Mouse (Mus musculus) kidney, adult 9 months (tissue): ENCODE data around the gene Fbf1.
A peak's percentile ranks its signal among the peaks of the same experiment; 100 is the strongest.
"Not testable (repeated sequence)": the region's sequence is repeated elsewhere in the genome, so short reads cannot be mapped to it uniquely, and the experiment has no call there.

ENCODE experiments used
- DNase-seq: peaks from one replicate; pipeline ENCODE4 v3.0.0; 2022

Gene Fbf1

GRCm38 (mm10) chr11:116106963-116107776 lies 60.8 kb downstream of the Fbf1 start:
- DNase-seq = peak; percentile 61

- peak; percentile 40 for DNase-seq
Measured at GRCm38 (mm10) chr11:116106154-116106962, 61.6 kb downstream of the Fbf1 start.

- peak; percentile 44 for DNase-seq
Measured at GRCm38 (mm10) chr11:116105065-116105464, 62.9 kb downstream of the Fbf1 start.

GRCm38 (mm10) chr11:116104006-116104646 lies 63.8 kb downstream of the Fbf1 start:
- peak; percentile 92 for DNase-seq

GRCm38 (mm10) chr11:116103572-116103971 lies 64.4 kb downstream of the Fbf1 start:
- peak; percentile 50 for DNase-seq

- no peak for DNase-seq
Measured at GRCm38 (mm10) chr11:116102472-116102871, 65.5 kb downstream of the Fbf1 start.

- peak; percentile 61 for DNase-seq
Measured at GRCm38 (mm10) chr11:116101931-116102381, 66.0 kb downstream of the Fbf1 start.

- DNase-seq = no peak
Measured at GRCm38 (mm10) chr11:116100839-116101238, 67.1 kb downstream of the Fbf1 start.

GRCm38 (mm10) chr11:116100385-116100784 lies 67.6 kb downstream of the Fbf1 start:
- peak; percentile 87 for DNase-seq

- no peak for DNase-seq
Measured at GRCm38 (mm10) chr11:116099462-116099861, 68.5 kb downstream of the Fbf1 start.

GRCm38 (mm10) chr11:116098711-116099460 lies 69.1 kb downstream of the Fbf1 start:
- DNase-seq = peak; percentile 88

- DNase-seq = peak; percentile 56
Measured at GRCm38 (mm10) chr11:116096213-116097108, 71.5 kb downstream of the Fbf1 start.

- peak; percentile 85 for DNase-seq
Measured at GRCm38 (mm10) chr11:116095573-116095972, 72.4 kb downstream of the Fbf1 start.

GRCm38 (mm10) chr11:116093771-116094565 lies 74.0 kb downstream of the Fbf1 start:
- peak; percentile 37 for DNase-seq

GRCm38 (mm10) chr11:116092959-116093358 lies 75.0 kb downstream of the Fbf1 start:
- not testable (repeated sequence) for DNase-seq
